Mouse (Mus musculus): Measurements from ENCODE around the gene Steap1.

Gene Steap1

GRCm38 (mm10) chr5:5748866-5749682, at the start of gene Steap1:
Gene Steap1, minus strand, starts transcription at chr5:5749326.
- DNase-seq (ENCODE audit: low spot score in 2 of 2) = peak; percentile 68 to 74

GRCm38 (mm10) chr5:5787106-5787505, 38.0 kb upstream of the Steap1 start:
- no peak for DNase-seq (ENCODE audit: low spot score in 2 of 2)

- DNase-seq (ENCODE audit: low spot score in 2 of 2) = no peak
Observed at GRCm38 (mm10) chr5:5756392-5757019, 7.4 kb upstream of the Steap1 start.

- peak; percentile 62 to 63 for DNase-seq (ENCODE audit: low spot score in 2 of 2)
Observed at GRCm38 (mm10) chr5:5755039-5755438, 5.9 kb upstream of the Steap1 start.

GRCm38 (mm10) chr5:5749772-5750222, 671 bp upstream of the Steap1 start:
- DNase-seq (ENCODE audit: low spot score in 2 of 2) = peak; percentile 23 to 52

- DNase-seq (ENCODE audit: low spot score in 2 of 2) = no peak
Observed at GRCm38 (mm10) chr5:5734445-5734844, 14.7 kb downstream of the Steap1 start.

GRCm38 (mm10) chr5:5732858-5733257, 16.3 kb downstream of the Steap1 start:
- no peak for DNase-seq (ENCODE audit: low spot score in 2 of 2)

- no peak for DNase-seq (ENCODE audit: low spot score in 2 of 2)
Observed at GRCm38 (mm10) chr5:5732208-5732607, 16.9 kb downstream of the Steap1 start.

- DNase-seq (ENCODE audit: low spot score in 2 of 2) = no peak
Observed at GRCm38 (mm10) chr5:5729904-5730303, 19.2 kb downstream of the Steap1 start.

- no peak for DNase-seq (ENCODE audit: low spot score in 2 of 2)
Observed at GRCm38 (mm10) chr5:5722217-5722616, 26.9 kb downstream of the Steap1 start.

- no peak for DNase-seq (ENCODE audit: low spot score in 2 of 2)
Observed at GRCm38 (mm10) chr5:5711032-5711431, 38.1 kb downstream of the Steap1 start.

- no peak for DNase-seq (ENCODE audit: low spot score in 2 of 2)
Observed at GRCm38 (mm10) chr5:5707341-5708278, 41.5 kb downstream of the Steap1 start.

GRCm38 (mm10) chr5:5705019-5705418, 44.1 kb downstream of the Steap1 start:
- DNase-seq (ENCODE audit: low spot score in 2 of 2) = no peak

GRCm38 (mm10) chr5:5700386-5700785, 48.7 kb downstream of the Steap1 start:
- DNase-seq (ENCODE audit: low spot score in 2 of 2) = no peak

GRCm38 (mm10) chr5:5698830-5699229, 50.3 kb downstream of the Steap1 start:
- no peak for DNase-seq (ENCODE audit: low spot score in 2 of 2)

GRCm38 (mm10) chr5:5695401-5695942, 53.7 kb downstream of the Steap1 start:
- no peak for DNase-seq (ENCODE audit: low spot score in 2 of 2)

- peak; percentile 6 to 8 for DNase-seq (ENCODE audit: low spot score in 2 of 2)
Observed at GRCm38 (mm10) chr5:5693956-5694653, 55.0 kb downstream of the Steap1 start, which contains the start of gene Steap2. Gene Steap2, minus strand, starts transcription at chr5:5694578.

- DNase-seq (ENCODE audit: low spot score in 2 of 2) = no peak
Observed at GRCm38 (mm10) chr5:5693541-5693955, 55.6 kb downstream of the Steap1 start.

GRCm38 (mm10) chr5:5692167-5692738, 56.9 kb downstream of the Steap1 start:
- no peak for DNase-seq (ENCODE audit: low spot score in 2 of 2)

- no peak for DNase-seq (ENCODE audit: low spot score in 2 of 2)
Observed at GRCm38 (mm10) chr5:5688945-5689540, 60.1 kb downstream of the Steap1 start.

All from frontal cortex, postnatal 25 days (tissue).